Mouse (Mus musculus): ENCODE measurements around the gene Siva1. TPM values are rescaled to one million over a fixed set of nuclear protein-coding genes. Genes with fewer than 3 reads are reported as not detected.
A peak's percentile ranks its signal among the peaks of the same experiment; 100 is the strongest.

Gene Siva1
- total and polyA plus RNA-seq, 3 experiments = 78.1 to 137 (median 135) TPM

DNA sequence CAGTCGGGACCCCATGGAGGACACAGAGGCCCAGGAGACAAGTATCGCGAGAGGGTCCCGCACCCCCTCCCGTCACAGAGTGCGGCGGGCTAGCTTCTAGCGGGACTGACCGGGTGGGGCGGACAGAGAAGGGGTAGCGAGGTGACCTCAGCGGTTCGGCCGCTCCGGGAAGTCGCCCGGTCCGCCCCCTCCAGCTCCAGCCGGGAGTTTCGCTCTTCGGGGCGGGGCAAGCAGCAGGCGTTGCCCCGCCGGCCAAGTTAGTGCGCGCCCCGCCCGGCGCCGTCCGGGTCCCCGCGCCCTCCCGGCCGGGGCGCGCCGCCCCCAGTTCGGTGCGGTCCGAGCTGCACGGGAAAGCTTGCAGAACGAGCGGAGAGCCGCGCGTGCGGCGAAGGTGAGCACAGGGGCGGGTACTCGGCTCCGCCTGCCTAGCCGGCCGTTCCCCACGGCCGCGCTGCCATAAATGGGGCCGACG is 34.1 kb downstream of the Siva1 start, which contains the start of gene Zbtb42:
Gene Zbtb42, plus strand, starts transcription at position 274 of the 472 bp plus-strand sequence.
- no peak for TF ChIP-seq NELFE (IDR thresholded peaks at IDR 0.05; ENCODE audit: low read depth, low read length)
- TF ChIP-seq MAX (IDR thresholded peaks at IDR 0.05; ENCODE audit: low read length) = no peak
- no peak for TF ChIP-seq JUND (conservative IDR thresholded peaks at IDR 0.05; ENCODE audit: low read depth, low read length)
- TF ChIP-seq SIN3A (IDR thresholded peaks at IDR 0.05; ENCODE audit: low read length) = no peak
- Histone ChIP-seq H3K36me3 (replicated peaks in 1 of 2; ENCODE audit: control insufficient read depth in 1 of 2, insufficient read depth in 1 of 2, low read length in 1 of 2) (no peaks in the 10 kb centered on the region), H3K4me3 (replicated peaks in 1 of 3; ENCODE audit: low read depth in 2 of 3, low read length in 2 of 3, poor library complexity in 1 of 3) (peak within 1 kb of the TSS; percentile 23 to 78 (median 45)), H3K4me1 (ENCODE audit: control insufficient read depth in 1 of 2, insufficient read depth in 2 of 2) (peaks cover 11 to 21% of the 10 kb centered on the region in 2 experiments), H3K4me2 (ENCODE audit: insufficient read depth, low read depth, poor library complexity, severe bottlenecking) (peak within 1 kb of the TSS; percentile 81), H3K9me3 (replicated peaks; ENCODE audit: low read length) (peaks cover 3% of the 10 kb centered on the region), H3K27ac (ENCODE audit: insufficient read depth, low read depth) (no peak within 1 kb of the TSS), H3K9ac (ENCODE audit: insufficient read depth, low read depth) (peak within 1 kb of the TSS; percentile 21), H3K27me3 (replicated peaks) (peaks cover 76% of the 10 kb centered on the region), H3K79me2 (replicated peaks; ENCODE audit: control insufficient read depth, extremely low read depth, insufficient read depth, poor library complexity, severe bottlenecking) (peaks cover 2% of the 10 kb centered on the region; the same call in 1 of the 2 replicates)
- dilution Hi-C loops (cut with MboI; ENCODE audit: extremely low pct_ligation_motif_present, extremely low pct_unique_long_range_greater_than_20kb, low sequenced_read_pairs) (no loop called here), in situ Hi-C loops (cut with MboI; ENCODE audit: low pct_ligation_motif_present, low pct_unique_long_range_greater_than_20kb, low sequenced_read_pairs) (no loop called here)
- DNase-seq (ENCODE audit: extremely low read depth) = no peak

DNA sequence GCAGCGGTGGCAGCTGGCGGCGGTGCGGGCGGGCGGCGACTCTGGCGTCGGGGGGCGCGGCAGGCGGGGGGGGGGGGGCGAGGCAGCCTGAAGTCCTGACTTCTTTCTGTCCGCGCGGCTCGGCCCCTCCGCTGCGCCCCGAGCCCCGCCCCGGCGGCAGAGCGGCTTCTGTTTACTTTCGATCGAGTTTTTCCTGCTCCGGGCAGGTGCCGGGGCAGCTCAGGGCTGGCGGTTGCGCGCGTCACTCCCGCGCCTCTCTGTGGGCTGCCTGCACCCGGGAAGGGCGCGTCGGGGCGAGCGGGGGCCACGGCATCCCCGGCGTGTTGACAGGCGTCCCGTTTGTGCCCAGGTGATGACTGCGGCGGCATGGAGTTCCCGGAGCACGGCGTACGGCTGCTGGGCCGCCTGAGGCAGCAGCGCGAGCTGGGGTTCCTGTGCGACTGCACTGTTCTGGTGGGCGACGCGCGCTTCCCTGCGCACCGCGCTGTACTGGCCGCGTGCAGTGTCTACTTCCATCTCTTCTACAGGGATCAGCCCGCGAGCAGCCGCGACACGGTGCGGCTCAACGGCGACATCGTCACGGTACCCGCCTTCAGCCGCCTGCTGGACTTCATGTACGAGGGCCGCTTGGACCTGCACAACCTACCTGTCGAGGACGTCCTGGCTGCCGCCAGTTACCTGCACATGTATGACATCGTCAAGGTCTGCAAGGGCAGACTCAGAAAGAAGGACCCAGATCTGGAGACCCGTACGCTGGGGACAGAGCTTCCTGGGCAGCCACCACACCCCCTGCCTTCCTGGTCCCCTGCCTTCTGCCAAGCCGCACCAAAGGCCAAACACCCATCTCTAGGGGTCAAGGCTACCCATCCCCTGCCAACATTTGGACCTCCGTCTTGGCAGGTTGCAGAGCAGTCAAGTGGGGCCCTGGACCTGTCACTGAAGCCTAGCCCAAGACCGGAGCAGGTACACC is 34.8 kb downstream of the Siva1 start:
- H3K4me1 ChIP-seq (ENCODE audit: control insufficient read depth in 1 of 2, insufficient read depth in 2 of 2) = peaks cover 11 to 21% of the 10 kb centered on the region in 2 experiments
- H3K4me2 ChIP-seq (ENCODE audit: insufficient read depth, low read depth, poor library complexity, severe bottlenecking) = peak overlapping the region; percentile 81
- no peak overlapping the region for H3K27ac ChIP-seq (ENCODE audit: insufficient read depth, low read depth)
- peaks cover 81% of the 10 kb centered on the region for H3K27me3 ChIP-seq (replicated peaks)
- peak overlapping the region; percentile 23 to 78 (median 45) for H3K4me3 ChIP-seq (replicated peaks in 1 of 3; ENCODE audit: low read depth in 2 of 3, low read length in 2 of 3, poor library complexity in 1 of 3)
- no peak for DNase-seq (ENCODE audit: extremely low read depth)
- in situ Hi-C loops (cut with MboI; ENCODE audit: low pct_ligation_motif_present, low pct_unique_long_range_greater_than_20kb, low sequenced_read_pairs) (no loop called here), dilution Hi-C loops (cut with MboI; ENCODE audit: extremely low pct_ligation_motif_present, extremely low pct_unique_long_range_greater_than_20kb, low sequenced_read_pairs) (no loop called here)
- peaks cover 3% of the 10 kb centered on the region for H3K9me3 ChIP-seq (replicated peaks; ENCODE audit: low read length)
- H3K9ac ChIP-seq (ENCODE audit: insufficient read depth, low read depth) = peak overlapping the region; percentile 21
- TF ChIP-seq NRF1 (IDR thresholded peaks at IDR 0.05; ENCODE audit: low read depth, low read length) (peak; percentile 64), EP300 (IDR thresholded peaks at IDR 0.05; ENCODE audit: low read length) (no peak), ELF1 (IDR thresholded peaks at IDR 0.05; ENCODE audit: low read depth, low read length) (no peak), ZC3H11A (IDR thresholded peaks at IDR 0.05; ENCODE audit: low read depth, low read length) (no peak), ZNF384 (IDR thresholded peaks at IDR 0.05; ENCODE audit: low read depth, low read length) (no peak)
- no peaks in the 10 kb centered on the region for H3K36me3 ChIP-seq (replicated peaks in 1 of 2; ENCODE audit: control insufficient read depth in 1 of 2, insufficient read depth in 1 of 2, low read length in 1 of 2)
- H3K79me2 ChIP-seq (replicated peaks; ENCODE audit: control insufficient read depth, extremely low read depth, insufficient read depth, poor library complexity, severe bottlenecking) = no peaks in the 10 kb centered on the region

- Histone ChIP-seq H3K36me3 (replicated peaks in 1 of 2; ENCODE audit: control insufficient read depth in 1 of 2, insufficient read depth in 1 of 2, low read length in 1 of 2) (peaks cover 0 to 1% of the 10 kb centered on the region in 2 experiments), H3K9me3 (replicated peaks; ENCODE audit: low read length) (peaks cover 3% of the 10 kb centered on the region), H3K27me3 (replicated peaks) (peaks cover 65% of the 10 kb centered on the region), H3K4me1 (ENCODE audit: control insufficient read depth in 1 of 2, insufficient read depth in 2 of 2) (peaks cover 8 to 10% of the 10 kb centered on the region in 2 experiments), H3K4me2 (ENCODE audit: insufficient read depth, low read depth, poor library complexity, severe bottlenecking) (no peak overlapping the region), H3K79me2 (replicated peaks; ENCODE audit: control insufficient read depth, extremely low read depth, insufficient read depth, poor library complexity, severe bottlenecking) (no peaks in the 10 kb centered on the region), H3K27ac (ENCODE audit: insufficient read depth, low read depth) (no peak overlapping the region), H3K9ac (ENCODE audit: insufficient read depth, low read depth) (no peak overlapping the region), H3K4me3 (replicated peaks in 1 of 3; ENCODE audit: low read depth in 2 of 3, low read length in 2 of 3, poor library complexity in 1 of 3) (no peak overlapping the region)
- TF ChIP-seq JUN (IDR thresholded peaks at IDR 0.05; ENCODE audit: insufficient read depth, low read depth, low read length) (no peak), MXI1 (IDR thresholded peaks at IDR 0.05; ENCODE audit: low read depth, low read length) (no peak), CHD2 (IDR thresholded peaks at IDR 0.05; ENCODE audit: low read length) (no peak), ELF1 (IDR thresholded peaks at IDR 0.05; ENCODE audit: low read depth, low read length) (no peak), HCFC1 (IDR thresholded peaks at IDR 0.05; ENCODE audit: low read depth, low read length) (no peak), CTCF (conservative IDR thresholded peaks at IDR 0.05 in 1 of 2, IDR thresholded peaks at IDR 0.05 in 1 of 2; ENCODE audit: low read depth in 2 of 2, low read length in 2 of 2) (no peak), NELFE (IDR thresholded peaks at IDR 0.05; ENCODE audit: low read depth, low read length) (no peak)
- in situ Hi-C loops (cut with MboI; ENCODE audit: low pct_ligation_motif_present, low pct_unique_long_range_greater_than_20kb, low sequenced_read_pairs) (no loop called here), dilution Hi-C loops (cut with MboI; ENCODE audit: extremely low pct_ligation_motif_present, extremely low pct_unique_long_range_greater_than_20kb, low sequenced_read_pairs) (no loop called here)
- DNase-seq (ENCODE audit: extremely low read depth) = no peak
These were observed 38.9 kb downstream of the Siva1 start for GRCm38 (mm10) chr12:112683351-112683750.
